Mouse (Mus musculus) gastrocnemius, postnatal 25 days (tissue): Measurements from ENCODE around the gene Ceacam15. TPM values are rescaled to one million over a fixed set of nuclear protein-coding genes. Genes with fewer than 3 reads are reported as not detected.
"Not testable (repeated sequence)": the region's sequence is repeated elsewhere in the genome, so short reads cannot be mapped to it uniquely, and the experiment has no call there.

Experiments used
- DNase-seq: peaks from one replicate; pipeline ENCODE4 v3.0.0; 2022
- long read RNA-seq, 2 experiments: library from polyadenylated mRNA; stranded (forward); transcript quantifications; one replicate each; pipeline ENCODE4 v2.0.0; 2021
- total RNA-seq, 2 experiments: library from RNA; stranded (reverse); gene quantifications; 1 replicate in 1 of 2; 2 replicates in 1 of 2; pipeline ENCODE4 v1.2.3; 2021

The Ceacam15 gene
- not detected for total RNA-seq
- long read RNA-seq, experiment 1, result 0 reads
- long read RNA-seq, experiment 2, result 0 reads

DNA sequence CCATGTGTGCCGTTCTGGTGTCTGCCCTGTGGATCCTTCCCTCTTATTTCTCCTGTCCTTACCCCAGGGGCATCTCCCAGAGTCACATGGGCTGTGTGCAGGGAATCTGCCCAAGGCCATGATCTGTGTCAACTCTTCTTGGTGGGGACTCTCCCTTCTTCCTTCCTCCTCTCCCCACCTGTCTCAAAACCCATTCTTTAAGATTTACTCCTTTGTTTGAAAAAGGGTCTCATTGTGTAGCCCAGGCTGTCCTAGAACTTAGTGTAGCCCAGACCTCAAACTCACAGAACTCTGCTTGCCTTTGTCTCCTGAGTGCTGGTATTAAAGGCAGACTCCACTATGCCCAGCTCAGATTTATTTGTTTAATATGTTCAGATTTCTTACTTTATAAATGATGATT lies at the start of gene Ceacam15:
TSS of gene Ceacam15 (minus strand) at position 101 of the 400 bp plus-strand sequence.
- no peak for DNase-seq

DNA sequence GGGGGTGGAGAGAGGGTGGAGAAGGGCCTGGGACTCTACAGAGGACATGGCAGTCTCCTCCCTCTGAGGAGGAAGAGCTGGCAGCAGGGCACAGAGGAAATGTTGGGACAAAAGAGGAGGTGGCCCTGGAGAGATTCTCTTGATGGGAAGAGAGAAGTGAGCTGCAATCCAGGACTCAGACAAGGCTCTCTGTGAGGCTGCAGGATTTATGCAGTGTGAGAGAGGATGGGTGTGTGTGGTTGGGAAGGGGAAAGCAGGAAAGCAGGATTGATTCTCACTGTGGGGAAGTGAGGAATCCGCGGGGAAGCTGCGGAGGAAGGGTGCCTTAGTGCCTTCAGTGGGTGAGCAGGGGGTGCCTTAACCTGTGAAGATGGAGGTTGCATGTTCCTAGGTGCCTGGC lies 47.0 kb upstream of the Ceacam15 start:
- DNase-seq, result not testable (repeated sequence)

DNA sequence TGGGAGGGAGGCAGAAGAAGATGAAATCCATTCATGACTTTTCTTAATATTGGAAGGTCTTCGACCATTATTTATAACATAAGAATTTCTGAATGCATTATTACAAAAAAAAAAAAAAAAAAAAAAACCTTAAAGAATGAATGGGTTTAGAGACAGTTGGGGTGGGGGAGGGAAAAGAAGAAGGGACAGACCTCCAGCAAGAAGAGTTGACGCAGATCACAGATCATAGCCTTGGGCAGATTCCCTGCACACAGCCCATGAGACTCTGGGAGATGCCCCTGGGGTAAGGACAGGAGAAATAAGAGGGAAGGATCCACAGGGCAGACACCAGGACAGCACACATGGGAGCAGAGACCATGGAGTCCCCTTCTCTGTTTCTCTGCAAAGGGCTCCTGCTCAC lies 46.1 kb upstream of the Ceacam15 start, which contains the start of gene Ceacam9:
TSS of gene Ceacam9 (plus strand) at position 301 of the 400 bp plus-strand sequence.
- DNase-seq, result no peak

DNA sequence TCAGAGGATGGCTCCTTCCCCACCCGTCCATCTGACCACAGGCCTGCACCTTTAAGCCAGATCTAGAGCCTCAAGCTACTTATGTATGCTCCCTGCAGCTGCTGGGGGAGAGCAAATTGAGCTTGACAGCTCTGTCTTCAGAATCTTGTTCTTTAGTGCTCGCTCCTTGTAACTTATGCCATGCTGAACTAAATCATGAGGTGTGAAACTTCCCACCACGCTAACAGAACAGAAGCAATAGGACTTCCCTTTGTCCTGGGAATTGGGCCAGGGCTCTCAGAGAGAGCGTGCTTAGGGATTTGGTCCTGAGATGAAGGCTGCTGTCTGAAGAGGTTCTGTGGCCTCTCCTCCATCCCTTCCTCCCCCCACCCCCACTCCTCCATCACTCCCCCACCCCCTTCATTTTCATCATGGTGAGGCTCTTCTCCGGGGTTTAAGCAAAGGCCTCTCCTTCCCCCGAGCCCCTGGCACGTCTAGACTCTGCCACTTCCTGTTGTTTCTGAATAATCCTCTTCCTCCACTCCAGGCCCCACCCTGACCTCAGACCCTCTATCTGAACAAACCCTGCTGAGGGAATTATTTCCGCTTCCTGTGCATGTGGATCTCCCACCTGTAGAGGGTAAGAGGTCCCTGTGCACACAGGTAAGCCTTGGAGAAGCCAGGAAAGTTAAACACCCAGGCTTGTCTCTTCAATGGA lies 41.1 kb upstream of the Ceacam15 start:
- DNase-seq, result not testable (repeated sequence)

DNA sequence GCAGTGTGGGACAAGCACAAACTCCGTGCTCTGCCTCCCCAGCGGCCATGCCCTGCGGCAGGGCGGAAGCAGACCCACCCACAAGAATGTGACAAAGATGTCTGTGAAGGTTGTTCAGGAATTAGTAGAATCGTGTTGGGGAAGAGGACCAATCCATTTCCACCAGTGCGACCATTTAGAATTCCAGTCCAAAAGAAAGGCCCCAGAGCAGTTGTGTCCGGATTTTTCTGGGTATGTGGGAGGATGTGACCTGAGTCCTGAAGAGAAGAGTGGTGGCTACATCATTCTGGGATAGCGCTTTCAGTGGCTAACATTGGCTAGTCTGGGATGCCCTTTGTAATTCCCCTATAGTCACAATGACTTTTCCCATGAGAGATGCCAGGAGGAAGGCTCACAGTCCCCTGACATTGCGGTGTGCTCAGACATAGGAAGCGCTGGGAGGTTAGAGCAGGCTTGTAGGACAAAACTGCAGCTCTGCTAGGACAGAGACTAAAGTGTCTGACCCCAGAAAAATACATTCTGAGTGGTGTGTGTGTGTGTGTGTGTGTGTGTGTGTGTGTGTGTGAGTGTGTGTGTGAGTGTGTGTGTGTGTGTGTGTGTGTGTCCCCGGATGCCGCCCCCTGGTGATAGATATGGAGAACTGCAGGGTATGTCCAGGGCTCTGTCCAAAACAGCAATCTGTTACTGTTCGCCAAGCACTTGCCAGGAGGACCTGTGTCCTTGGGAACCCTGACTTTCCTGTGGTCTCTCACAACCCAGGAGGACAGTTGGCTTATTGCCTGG lies 37.3 kb upstream of the Ceacam15 start:
- DNase-seq, result no peak

DNA sequence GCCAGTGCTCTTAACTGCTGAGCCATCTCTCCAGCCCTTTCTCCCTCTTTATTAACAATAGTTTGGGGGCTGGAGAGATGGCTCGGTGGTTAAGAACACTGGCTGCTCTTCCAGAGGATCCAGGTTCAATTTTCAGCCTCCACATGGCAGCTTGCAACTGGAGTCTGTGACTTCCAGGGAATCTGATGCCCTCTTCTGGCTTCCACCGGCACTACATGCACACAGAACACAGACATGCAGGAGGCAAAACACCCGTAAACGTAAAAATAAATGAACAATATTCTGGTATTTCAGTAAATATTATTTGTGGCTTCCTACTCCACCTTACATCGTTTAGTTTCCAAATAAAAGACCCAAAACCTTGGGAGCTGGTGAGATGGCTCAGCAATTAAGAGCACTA lies 35.1 kb upstream of the Ceacam15 start:
- DNase-seq, result no peak

DNA sequence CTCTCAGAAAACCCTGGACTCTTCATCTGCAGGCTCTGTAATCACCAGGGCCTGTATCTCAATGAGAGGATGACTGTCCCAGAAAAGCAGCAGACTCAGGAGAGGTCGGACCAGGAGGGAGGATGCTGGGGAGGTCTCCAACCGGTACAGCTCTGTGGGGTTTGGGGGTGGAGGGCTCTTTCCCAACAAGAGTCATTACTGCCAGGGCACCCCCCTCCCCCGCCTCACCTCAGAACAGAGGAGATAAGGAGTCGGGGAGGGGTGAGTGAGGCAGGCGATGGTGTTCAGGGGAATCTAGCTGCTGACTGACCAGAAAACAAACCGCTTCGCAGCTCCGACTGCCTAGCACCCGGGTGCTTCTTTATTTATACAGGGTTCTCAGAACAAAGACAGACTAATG lies 32.7 kb upstream of the Ceacam15 start:
- DNase-seq, result no peak

DNA sequence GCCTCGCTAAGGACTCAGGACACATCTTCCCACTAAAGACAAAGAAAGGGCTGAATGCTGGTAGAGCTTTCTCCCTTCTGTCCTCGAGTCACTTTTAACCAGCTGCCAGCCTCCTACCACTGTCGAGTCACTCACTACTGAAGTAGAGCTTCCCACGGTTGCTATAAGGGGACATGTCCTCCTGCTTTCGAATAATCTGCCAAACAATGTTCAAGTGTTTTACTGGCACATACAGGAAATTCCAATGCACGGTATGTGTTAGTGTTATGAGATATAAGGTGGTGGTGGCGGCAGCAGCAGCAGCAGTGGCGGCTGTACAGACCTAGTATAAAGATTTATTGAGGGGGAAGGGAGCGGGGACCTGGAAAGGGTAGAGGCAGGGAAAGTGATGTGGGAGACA lies 30.9 kb upstream of the Ceacam15 start:
- no peak for DNase-seq

DNA sequence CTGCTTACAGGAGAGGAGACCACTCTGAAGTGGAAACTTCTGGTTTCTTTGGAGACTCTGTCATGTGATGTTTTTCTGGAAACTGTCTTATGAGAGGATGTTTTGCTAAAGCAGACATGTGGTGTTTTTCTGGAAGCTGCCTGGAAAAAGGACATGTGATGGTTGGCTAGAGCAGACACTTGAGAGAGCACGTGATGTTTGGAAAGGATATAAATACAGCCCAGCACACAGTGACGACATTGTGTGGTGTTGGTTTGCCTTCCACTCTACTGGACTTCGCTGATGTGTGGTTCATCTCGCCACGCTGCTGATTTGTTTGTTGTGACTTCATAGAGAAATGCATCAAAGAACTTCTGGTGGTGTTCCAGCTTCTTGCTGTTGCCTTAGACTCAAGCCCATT lies 25.1 kb upstream of the Ceacam15 start:
- no peak for DNase-seq

DNA sequence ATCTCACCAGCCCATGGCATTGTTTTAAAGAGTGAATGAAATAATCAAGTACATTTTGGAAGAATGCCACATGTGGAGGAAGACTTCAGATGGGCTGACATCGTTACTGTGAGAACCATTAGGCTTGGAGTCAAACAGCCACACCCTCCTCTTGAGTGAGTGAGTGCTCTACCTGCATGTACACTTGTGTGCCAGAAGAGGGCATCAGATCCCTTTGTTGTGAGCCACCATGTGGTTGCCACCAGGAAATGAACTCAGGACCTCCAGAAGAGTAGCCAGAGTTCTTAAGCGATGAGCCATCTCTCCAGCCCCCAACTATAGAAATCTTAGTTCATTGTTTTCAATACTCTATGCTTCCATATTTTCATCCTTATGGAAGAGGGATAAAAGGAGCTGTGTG lies 23.5 kb upstream of the Ceacam15 start:
- DNase-seq, result no peak

DNA sequence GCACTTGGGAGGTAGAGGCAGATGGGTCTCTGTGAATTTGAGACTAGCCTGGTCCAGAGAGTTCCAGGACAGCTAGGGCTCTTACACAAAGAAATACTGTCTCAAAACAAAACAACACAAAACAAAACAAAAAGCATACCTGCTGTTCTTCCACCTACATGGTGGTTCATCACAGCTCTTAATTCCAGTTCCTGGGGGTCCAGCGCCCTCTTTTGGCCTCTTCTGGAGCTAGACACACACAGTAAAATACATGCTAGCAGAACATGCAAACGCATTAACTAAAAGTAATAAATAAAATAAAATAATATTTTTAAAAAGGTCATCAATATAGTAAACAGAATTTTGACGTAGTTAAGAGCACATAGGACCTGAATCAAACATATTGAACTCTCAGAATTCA lies 19.5 kb upstream of the Ceacam15 start:
- DNase-seq, result no peak

DNA sequence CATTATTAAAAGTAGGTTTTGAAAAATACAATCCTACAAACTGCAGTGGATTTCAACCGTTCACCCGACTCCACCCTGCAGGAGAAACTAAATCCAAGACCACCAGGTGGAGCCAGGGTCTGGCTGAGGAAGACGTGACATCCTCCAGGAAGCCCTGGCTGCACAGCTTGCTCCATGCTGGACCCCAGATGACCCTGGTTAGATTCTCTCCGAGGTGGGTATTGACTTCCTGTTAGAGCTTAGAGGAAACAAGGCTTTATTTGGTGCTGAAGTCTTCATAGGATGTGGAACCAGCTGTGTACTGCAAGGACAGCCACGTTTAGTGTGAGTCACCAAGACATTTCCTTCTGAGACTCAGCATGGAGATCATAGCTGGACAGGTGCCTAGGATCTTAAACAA lies 13.7 kb upstream of the Ceacam15 start:
- no peak for DNase-seq

DNA sequence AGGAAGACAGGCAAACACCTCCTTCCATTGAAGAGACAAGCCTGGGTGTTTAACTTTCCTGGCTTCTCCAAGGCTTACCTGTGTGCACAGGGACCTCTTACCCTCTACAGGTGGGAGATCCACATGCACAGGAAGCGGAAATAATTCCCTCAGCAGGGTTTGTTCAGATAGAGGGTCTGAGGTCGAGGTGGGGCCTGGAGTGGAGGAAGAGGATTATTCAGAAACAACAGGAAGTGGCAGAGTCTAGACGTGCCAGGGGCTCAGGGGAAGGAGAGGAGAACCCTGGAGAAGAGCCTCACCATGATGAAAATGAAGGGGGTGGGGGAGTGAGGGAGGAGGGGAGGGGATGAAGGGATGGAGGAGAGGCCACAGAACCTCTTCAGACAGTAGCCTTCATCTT lies 4.7 kb upstream of the Ceacam15 start:
- DNase-seq, result not testable (repeated sequence)

DNA sequence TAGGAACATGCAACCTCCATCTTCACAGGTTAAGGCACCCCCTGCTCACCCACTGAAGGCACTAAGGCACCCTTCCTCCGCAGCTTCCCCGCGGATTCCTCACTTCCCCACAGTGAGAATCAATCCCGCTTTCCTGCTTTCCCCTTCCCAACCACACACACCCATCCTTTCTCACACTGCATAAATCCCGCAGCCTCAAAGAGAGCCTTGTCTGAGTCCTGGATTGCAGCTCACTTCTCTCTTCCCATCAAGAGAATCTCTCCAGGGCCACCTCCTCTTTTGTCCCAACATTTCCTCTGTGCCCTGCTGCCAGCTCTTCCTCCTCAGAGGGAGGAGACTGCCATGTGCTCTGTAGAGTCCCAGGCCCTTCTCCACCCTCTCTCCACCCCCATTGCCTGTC lies 806 bp downstream of the Ceacam15 start:
- DNase-seq, result not testable (repeated sequence)

DNA sequence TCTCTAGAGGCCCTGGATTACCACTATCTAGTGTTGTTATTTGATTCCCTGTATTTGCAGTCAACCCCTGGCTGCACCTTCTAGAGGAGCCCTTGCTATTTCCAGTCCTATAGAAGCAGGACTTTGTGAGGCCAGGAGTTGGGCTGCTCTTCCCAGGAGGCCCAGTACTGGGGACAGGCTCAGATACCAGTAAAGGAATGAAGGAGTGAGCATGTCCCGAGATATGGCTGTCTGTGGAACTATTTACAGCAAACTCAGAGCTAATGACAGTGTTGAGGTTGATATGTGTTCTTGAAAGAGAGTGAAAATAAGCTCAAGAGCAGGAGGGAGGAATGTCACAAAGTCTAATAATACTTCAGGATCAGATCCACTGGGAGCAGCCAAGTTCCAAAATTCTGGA lies 1.7 kb downstream of the Ceacam15 start:
- no peak for DNase-seq

DNA sequence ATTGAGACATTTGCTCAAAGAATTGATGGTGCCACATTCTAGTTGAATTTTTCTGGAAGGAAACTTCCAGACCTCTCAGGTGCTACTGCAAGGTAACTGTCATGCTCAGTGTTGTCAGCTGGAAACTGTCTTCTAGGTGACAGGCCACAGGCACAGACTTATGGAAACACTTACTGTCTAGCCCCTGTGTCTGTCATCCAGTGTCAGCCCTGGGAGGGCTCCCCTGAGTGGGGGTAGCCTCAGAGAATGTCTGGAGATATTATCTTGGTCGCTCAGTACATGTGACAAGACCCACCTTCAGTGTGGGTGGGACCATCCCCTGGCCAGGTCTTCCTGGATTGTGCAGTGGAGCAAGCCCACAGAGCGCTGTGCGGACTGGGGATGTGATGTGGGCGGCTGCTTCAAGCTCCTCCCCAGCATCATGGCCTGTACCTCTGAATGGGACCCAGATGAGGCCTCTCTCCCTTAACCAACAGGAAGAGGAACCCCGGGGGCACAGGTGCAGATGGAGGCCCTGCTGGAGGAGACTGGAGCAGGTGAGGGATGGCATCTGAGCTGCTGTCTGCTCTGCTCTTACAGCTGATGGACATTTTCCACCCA lies 7.1 kb downstream of the Ceacam15 start:
- not testable (repeated sequence) for DNase-seq

DNA sequence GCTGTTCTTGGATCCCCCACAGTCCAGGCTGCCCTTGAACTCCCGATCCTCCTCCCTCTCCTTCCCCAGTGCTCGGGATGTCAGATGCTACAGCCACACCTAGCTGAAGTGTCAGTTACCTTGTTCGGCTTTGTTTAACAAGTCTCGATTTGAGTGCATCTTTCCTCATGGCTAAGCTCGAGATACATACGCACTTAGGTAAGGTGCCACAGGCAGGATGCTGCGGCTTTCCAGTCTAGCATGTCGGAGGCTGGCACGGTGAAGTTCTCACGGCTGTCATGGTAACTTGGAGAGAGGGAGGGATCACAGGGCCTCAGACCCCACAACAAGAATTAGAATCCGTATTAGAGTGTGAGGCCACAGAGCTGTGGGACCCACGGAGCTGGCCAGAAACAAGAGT lies 31.2 kb downstream of the Ceacam15 start:
- DNase-seq, result no peak

DNA sequence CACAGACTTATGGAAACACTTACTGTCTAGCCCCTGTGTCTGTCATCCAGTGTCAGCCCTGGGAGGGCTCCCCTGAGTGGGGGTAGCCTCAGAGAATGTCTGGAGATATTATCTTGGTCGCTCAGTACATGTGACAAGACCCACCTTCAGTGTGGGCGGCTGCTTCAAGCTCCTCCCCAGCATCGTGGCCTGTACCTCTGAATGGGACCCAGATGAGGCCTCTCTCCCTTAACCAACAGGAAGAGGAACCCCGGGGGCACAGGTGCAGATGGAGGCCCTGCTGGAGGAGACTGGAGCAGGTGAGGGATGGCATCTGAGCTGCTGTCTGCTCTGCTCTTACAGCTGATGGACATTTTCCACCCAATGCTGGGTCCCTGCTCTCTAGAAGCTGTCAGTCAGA lies 32.4 kb downstream of the Ceacam15 start:
- DNase-seq, result not testable (repeated sequence)

DNA sequence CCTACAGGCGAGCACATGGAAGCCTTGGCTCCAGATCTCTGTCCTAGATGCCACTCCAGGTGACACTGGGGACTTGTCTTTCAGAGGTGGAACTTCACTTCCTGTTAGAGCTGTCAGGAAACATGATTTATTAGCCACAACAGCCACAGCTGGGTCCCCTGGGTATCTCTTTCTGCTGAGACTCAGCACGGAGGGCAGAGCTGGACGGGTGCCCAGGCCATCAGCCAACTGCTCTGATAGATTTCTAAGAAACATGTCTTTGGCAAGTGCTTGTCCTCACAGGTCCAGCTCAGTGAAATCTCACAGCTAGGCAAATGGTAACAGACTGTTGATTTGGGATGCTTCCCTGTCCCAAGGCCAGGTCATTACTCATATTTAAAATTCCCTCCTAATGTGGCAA lies 36.5 kb downstream of the Ceacam15 start:
- peak; percentile 83 for DNase-seq

DNA sequence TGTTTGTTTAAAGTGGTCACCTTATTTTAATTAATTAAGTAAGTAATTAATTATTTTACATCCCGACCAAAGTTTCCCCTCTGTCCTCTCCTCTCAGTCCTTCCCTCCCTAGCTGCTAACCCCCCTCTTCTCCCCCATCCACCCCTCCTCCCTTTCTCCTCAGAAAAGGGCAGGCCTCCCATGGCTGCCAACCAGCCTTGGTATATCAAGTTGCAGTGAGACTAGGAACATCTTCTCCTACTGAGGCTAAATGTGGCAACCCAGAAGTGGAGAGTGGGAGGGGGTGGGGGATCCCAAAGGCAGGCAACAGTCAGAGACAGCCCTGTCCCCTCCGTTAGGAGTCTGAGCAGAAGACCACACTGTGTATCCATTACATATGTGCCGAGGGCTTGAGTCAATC lies 40.4 kb downstream of the Ceacam15 start:
- peak; percentile 49 for DNase-seq

DNA sequence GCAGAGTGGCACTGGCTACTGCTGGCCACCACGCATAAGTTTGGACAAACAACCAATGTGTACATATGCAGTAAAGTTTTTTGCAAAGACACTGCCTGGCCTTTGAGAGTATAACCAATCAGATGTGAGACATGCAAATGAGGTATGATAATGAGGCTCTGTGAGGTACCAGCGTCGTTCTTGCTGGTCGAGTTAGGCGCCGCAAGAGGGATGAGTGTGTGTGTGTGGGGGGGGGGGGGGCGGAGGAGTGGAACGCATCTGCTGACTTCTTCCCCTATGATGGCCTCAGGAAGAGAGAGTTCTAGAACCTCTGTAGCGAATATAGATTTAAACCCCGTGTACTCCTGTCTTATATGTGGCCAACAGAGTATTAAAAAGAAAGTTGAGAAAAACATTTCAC lies 41.6 kb downstream of the Ceacam15 start:
- DNase-seq, result not testable (repeated sequence)

DNA sequence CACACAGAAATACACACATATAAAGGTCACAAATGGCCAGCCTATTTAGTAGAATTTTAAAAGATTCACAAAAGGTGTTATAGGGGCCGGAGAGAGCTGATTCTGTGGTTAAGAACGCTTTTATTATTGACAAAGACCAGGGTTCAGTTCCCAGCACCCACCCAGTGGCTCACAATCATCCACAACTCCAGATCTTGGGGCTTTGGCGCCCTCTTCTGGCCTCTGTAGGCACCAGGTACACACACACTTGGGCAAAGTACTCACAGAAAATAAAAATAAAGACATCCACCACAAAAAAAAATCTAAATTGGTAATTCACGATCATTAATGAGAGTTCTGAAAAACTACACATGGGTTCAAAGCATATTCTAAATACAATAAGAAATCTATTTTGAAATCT lies 43.6 kb downstream of the Ceacam15 start:
- DNase-seq, result no peak

DNA sequence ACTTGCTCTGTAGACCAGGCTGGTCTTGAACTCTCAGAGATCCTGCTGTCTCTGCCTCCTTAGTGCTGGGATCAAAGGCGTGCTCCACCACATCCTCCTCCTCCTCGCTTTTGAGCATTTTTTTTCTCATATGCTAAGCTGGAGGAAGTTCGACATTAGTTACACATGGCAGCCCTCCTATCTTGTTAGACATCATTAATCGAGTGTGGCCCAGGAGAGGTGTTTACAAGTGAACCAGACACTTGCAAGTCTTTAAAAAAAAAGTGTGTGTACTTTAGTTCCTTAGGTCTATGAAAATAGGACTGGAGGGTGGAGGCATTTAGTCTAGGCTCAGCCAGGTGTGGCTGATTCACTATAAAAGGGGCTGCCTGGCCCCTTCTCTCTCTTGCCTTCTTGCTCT lies 44.5 kb downstream of the Ceacam15 start:
- no peak for DNase-seq
